Mouse (Mus musculus) ES-Bruce4 (cell line): ENCODE results near the gene Kat6b.

Source experiments
- CTCF ChIP-seq: IDR thresholded peaks from one replicate; pipeline ENCODE4 v1.8.1; 2011; ENCODE audit warnings: low read depth, low read length
- EP300 ChIP-seq: IDR thresholded peaks from 2 replicates; pipeline ENCODE4 v1.6.1; 2011; ENCODE audit warnings: low read depth, low read length; ENCODE audit not compliant: insufficient read depth
- POLR2A ChIP-seq: IDR thresholded peaks from one replicate; pipeline ENCODE4 v1.8.1; 2011; ENCODE audit warnings: low read length; ENCODE audit not compliant: insufficient read depth

DNA sequence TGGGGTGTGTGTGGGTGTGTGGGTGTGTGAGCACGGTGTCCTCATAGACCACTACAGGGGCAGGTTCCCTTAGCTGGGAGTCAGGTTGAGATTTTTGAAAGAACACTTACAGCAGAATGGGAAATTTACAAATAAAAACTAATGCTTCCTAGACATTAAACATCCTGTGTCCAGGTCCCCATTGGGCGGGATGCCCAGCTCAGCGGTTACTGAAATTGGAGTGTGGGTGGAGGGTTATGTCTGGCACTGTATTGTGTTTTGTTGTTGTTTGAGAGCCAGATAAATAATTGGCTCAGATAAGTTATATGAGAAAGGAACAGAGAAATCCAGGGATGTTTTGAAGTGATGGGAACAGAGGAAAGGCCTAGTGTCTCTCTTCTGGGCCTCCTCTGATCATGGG is 209.8 kb downstream of the Kat6b start:
- TF ChIP-seq POLR2A (no peak), CTCF (no peak), EP300 (no peak)
